Mouse (Mus musculus) CH12.LX (cell line): ENCODE data around the gene Kxd1. TPM values are rescaled to one million over a fixed set of nuclear protein-coding genes. Genes with fewer than 3 reads are reported as not detected.

Source experiments
- DNase-seq: peaks from one replicate; pipeline ENCODE4 v3.0.0-alpha.2; 2013; ENCODE audit errors: extremely low read depth
- H3K27ac ChIP-seq: 2 replicates; pipeline ENCODE4 v1.5.1; 2012; ENCODE audit warnings: low read depth, mild to moderate bottlenecking, control low read depth, moderate library complexity; ENCODE audit not compliant: insufficient read depth
- H3K27me3 ChIP-seq: replicated peaks from 2 replicates; pipeline ENCODE3; 2012; ENCODE audit warnings: inconsistent platforms
- H3K36me3 ChIP-seq, 2 experiments: replicated peaks in 1 of 2; 2 replicates each; pipeline versions ENCODE3 to v1.6.1; 2012; ENCODE audit warnings: inconsistent platforms in 1 of 2, low read length in 1 of 2, mild to moderate bottlenecking in 1 of 2, mixed read lengths in 1 of 2, moderate library complexity in 1 of 2; ENCODE audit not compliant: control insufficient read depth in 1 of 2, insufficient read depth in 1 of 2
- H3K4me1 ChIP-seq, 2 experiments: 2 replicates each; pipeline ENCODE4 v1.6.1; 2012; ENCODE audit warnings: inconsistent platforms in 1 of 2, moderate library complexity in 1 of 2; ENCODE audit not compliant: insufficient read depth in 2 of 2, control insufficient read depth in 1 of 2
- H3K4me2 ChIP-seq: 2 replicates; pipeline ENCODE4 v1.6.1; 2012; ENCODE audit warnings: low read depth, mild to moderate bottlenecking, control low read depth; ENCODE audit not compliant: poor library complexity, insufficient read depth, severe bottlenecking
- H3K4me3 ChIP-seq, 3 experiments: fragments of 150-350 bp in 1 of 3; sonication (generic) in 1 of 3; replicated peaks in 1 of 3; 2 replicates each; pipeline versions ENCODE3 to v1.5.1; 2011 to 2012; ENCODE audit warnings: low read depth in 2 of 3, low read length in 2 of 3, mild to moderate bottlenecking in 2 of 3, moderate library complexity in 2 of 3, control low read depth in 1 of 3, improper control_type of control experiment in 1 of 3, inconsistent platforms in 1 of 3, mixed read lengths in 1 of 3; ENCODE audit not compliant: poor library complexity in 1 of 3
- H3K79me2 ChIP-seq: replicated peaks from 2 replicates; pipeline ENCODE4 v1.6.1; 2012; ENCODE audit warnings: mild to moderate bottlenecking, moderate library complexity; ENCODE audit not compliant: control insufficient read depth, poor library complexity, insufficient read depth, severe bottlenecking; ENCODE audit errors: extremely low read depth
- H3K9ac ChIP-seq: 2 replicates; pipeline ENCODE4 v1.6.1; 2012; ENCODE audit warnings: low read depth, mild to moderate bottlenecking, control low read depth, moderate library complexity; ENCODE audit not compliant: insufficient read depth
- H3K9me3 ChIP-seq: replicated peaks from 2 replicates; pipeline ENCODE3; 2012; ENCODE audit warnings: low read length, inconsistent platforms, mixed read lengths
- BHLHE40 ChIP-seq: IDR thresholded peaks from 2 replicates; pipeline ENCODE4 v1.6.1; 2011; ENCODE audit warnings: mild to moderate bottlenecking, low read depth, low read length, improper control_type of control experiment
- CTCF ChIP-seq, 2 experiments: IDR thresholded peaks in 1 of 2; conservative IDR thresholded peaks in 1 of 2; 2 replicates each; pipeline ENCODE4 v1.5.1; 2011 to 2012; ENCODE audit warnings: low read depth in 2 of 2, low read length in 2 of 2, improper control_type of control experiment in 1 of 2, inconsistent platforms in 1 of 2, mild to moderate bottlenecking in 1 of 2, moderate library complexity in 1 of 2
- ETS1 ChIP-seq: conservative IDR thresholded peaks from 2 replicates; pipeline ENCODE4 v1.6.1; 2012; ENCODE audit warnings: low read depth, mild to moderate bottlenecking, inconsistent platforms, low read length, improper control_type of control experiment, moderate library complexity
- GABPA ChIP-seq: IDR thresholded peaks from 2 replicates; pipeline ENCODE4 v1.6.1; 2012; ENCODE audit warnings: low read depth, low read length, improper control_type of control experiment, inconsistent platforms; ENCODE audit not compliant: insufficient replicate concordance
- HCFC1 ChIP-seq: IDR thresholded peaks from 2 replicates; pipeline ENCODE4 v1.6.1; 2012; ENCODE audit warnings: low read depth, mild to moderate bottlenecking, inconsistent platforms, low read length, improper control_type of control experiment
- MEF2A ChIP-seq: IDR thresholded peaks from 2 replicates; pipeline ENCODE4 v1.6.1; 2014; ENCODE audit warnings: low read depth, mild to moderate bottlenecking, inconsistent platforms, low read length, improper control_type of control experiment, borderline replicate concordance
- MYC ChIP-seq: IDR thresholded peaks from 2 replicates; pipeline ENCODE4 v1.6.1; 2011; ENCODE audit warnings: low read depth, mild to moderate bottlenecking, improper control_type of control experiment, low read length
- POLR2AphosphoS2 ChIP-seq: IDR thresholded peaks from 2 replicates; pipeline ENCODE4 v1.6.1; 2011; ENCODE audit warnings: low read depth, low read length, improper control_type of control experiment
- SIN3A ChIP-seq: IDR thresholded peaks from 2 replicates; pipeline ENCODE4 v1.6.1; 2012; ENCODE audit warnings: low read length, improper control_type of control experiment, inconsistent platforms
- SMC3 ChIP-seq: IDR thresholded peaks from 2 replicates; pipeline ENCODE4 v1.6.1; 2011; ENCODE audit warnings: low read depth, low read length, improper control_type of control experiment
- TBP ChIP-seq: conservative IDR thresholded peaks from 2 replicates; pipeline ENCODE4 v1.6.1; 2011; ENCODE audit warnings: low read depth, low read length, improper control_type of control experiment
- UBTF ChIP-seq: IDR thresholded peaks from 2 replicates; pipeline ENCODE4 v1.6.1; 2012; ENCODE audit warnings: low read depth, mild to moderate bottlenecking, inconsistent platforms, low read length, improper control_type of control experiment, moderate library complexity
- USF1 ChIP-seq: IDR thresholded peaks from 2 replicates; pipeline ENCODE4 v1.6.1; 2014; ENCODE audit warnings: low read depth, mild to moderate bottlenecking, inconsistent platforms, low read length, improper control_type of control experiment
- ZKSCAN1 ChIP-seq: IDR thresholded peaks from 2 replicates; pipeline ENCODE4 v1.6.1; 2012; ENCODE audit warnings: low read depth, inconsistent platforms, low read length, improper control_type of control experiment, borderline replicate concordance
- dilution Hi-C: fragments of 300-500 bp; cut with MboI; formaldehyde crosslinking; loops from 2 replicates; pipeline ENCODE4 v1.14.3; 2020; ENCODE audit warnings: low sequenced_read_pairs; ENCODE audit not compliant: extremely low pct_unique_long_range_greater_than_20kb, extremely low pct_ligation_motif_present
- in situ Hi-C: fragments of 300-500 bp; cut with MboI; formaldehyde crosslinking; loops from 3 replicates; pipeline ENCODE4 v1.14.3; 2019; ENCODE audit warnings: low sequenced_read_pairs, low pct_ligation_motif_present, low pct_unique_long_range_greater_than_20kb, mixed read lengths
- polyA plus RNA-seq: library from polyadenylated mRNA; unstranded; fragments of >175 nt; gene quantifications from 2 replicates; pipeline ENCODE4 v1.2.1, GENCODE M21; 2012; ENCODE audit warnings: low read depth; ENCODE audit not compliant: insufficient read length
- total RNA-seq, 2 experiments: library from RNA; depleted of rRNA; stranded (reverse); fragments of 300-350 nt in 1 of 2; fragments of >200 nt in 1 of 2; gene quantifications; 2 replicates each; pipeline ENCODE4 v1.2.3; 2012 to 2014

Gene Kxd1
- total and polyA plus RNA-seq, 3 experiments, result 56.6 to 68.0 (median 63.4) TPM

DNA sequence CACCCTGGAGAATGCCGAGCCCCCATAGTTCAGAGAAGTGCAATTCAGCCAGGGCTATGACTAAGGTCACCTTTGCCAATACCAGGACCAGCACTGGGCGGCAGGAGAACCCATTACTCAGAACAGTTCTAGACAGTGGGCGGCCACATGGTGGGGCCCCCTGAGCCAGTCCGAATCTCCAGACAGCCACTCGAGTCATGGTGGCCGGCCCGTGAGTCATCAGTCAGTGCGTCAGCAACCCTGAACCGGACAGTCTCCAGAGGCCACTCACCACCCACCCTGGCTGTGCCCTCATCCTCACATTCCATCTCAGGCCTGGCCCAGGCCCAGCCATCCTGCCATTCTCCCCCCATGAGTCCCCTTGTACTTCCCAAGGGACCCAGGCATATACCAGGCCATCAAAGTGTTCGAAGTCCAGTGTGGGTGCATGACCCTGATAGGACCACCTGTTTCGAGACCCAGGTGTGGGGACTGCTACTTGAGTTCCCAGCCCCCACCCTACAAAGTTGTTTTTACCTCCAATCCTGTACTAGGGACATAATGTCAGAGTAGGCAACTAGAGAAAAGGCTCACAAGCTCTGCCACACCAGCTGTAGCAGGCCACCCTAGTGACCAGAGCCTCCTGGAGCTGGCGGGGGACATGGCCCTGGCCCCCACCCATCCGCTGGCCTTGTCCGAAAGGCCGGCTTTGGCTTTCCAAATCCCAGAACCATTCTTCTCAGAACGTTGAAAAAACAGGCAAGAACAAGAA lies 65.8 kb downstream of the Kxd1 start:
- no peak overlapping the region for H3K4me3 ChIP-seq
- H3K79me2 ChIP-seq, result no peaks in the 10 kb centered on the region
- no peaks in the 10 kb centered on the region for H3K27me3 ChIP-seq
- in situ Hi-C loops (no loop called here), dilution Hi-C loops (no loop called here)
- H3K27ac ChIP-seq, result no peak overlapping the region
- H3K9ac ChIP-seq, result no peak overlapping the region
- peaks cover 8% of the 10 kb centered on the region for H3K9me3 ChIP-seq
- H3K4me2 ChIP-seq, result no peak overlapping the region
- no peak for DNase-seq
- H3K4me1 ChIP-seq, result peaks cover 0 to 7% of the 10 kb centered on the region in 2 experiments; a peak in 1 of 4 replicates
- TF ChIP-seq ZKSCAN1 (no peak), MEF2A (no peak), USF1 (no peak), GABPA (no peak)
- H3K36me3 ChIP-seq, result peaks cover 0 to 79% of the 10 kb centered on the region in 2 experiments

DNA sequence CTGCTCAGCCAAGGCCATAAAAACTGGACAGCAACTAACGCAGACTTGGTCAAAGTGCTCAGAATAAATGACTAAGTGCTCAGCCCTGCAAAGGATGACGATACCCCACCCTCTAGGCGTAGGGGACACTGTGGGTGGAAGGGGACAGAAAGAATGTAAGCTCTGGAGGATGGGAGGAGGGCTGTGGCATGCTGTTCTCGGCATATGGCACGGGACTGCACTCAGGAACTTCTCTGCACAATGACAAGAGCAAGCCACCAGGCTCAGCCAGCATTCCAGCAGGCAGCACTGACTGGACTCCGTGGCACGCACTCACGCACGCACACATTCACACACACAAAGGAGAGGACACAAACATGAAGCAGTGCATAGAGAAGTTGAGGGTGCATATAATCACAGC lies 67.2 kb downstream of the Kxd1 start:
- Histone ChIP-seq H3K4me2 (no peak overlapping the region), H3K27ac (no peak overlapping the region), H3K9ac (no peak overlapping the region), H3K9me3 (peaks cover 8% of the 10 kb centered on the region), H3K36me3 (peaks cover 0 to 67% of the 10 kb centered on the region in 2 experiments), H3K79me2 (no peaks in the 10 kb centered on the region), H3K4me1 (peaks cover 0 to 7% of the 10 kb centered on the region in 2 experiments; a peak in 1 of 4 replicates), H3K27me3 (no peaks in the 10 kb centered on the region), H3K4me3 (no peak overlapping the region)
- in situ Hi-C loops (no loop called here), dilution Hi-C loops (no loop called here)
- TF ChIP-seq UBTF (no peak), MYC (no peak)
- no peak for DNase-seq

GRCm38 (mm10) chr8:70460199-70460598 lies 67.6 kb downstream of the Kxd1 start:
- no peak for DNase-seq
- TF ChIP-seq SMC3 (no peak), BHLHE40 (no peak), ETS1 (no peak), POLR2AphosphoS2 (no peak), CTCF (conservative IDR thresholded peaks at IDR 0.05 in 1 of 2, IDR thresholded peaks at IDR 0.05 in 1 of 2; ENCODE audit: low read depth in 2 of 2, low read length in 2 of 2) (no peak), TBP (no peak), SIN3A (no peak), MEF2A (no peak), GABPA (no peak), HCFC1 (no peak)
- peaks cover 8% of the 10 kb centered on the region for H3K9me3 ChIP-seq
- H3K9ac ChIP-seq, result no peak overlapping the region
- in situ Hi-C loops, result no loop called here
- H3K4me3 ChIP-seq, result no peak overlapping the region
- H3K4me1 ChIP-seq, result peaks cover 0 to 7% of the 10 kb centered on the region in 2 experiments; a peak in 1 of 4 replicates
- H3K36me3 ChIP-seq, result peaks cover 0 to 68% of the 10 kb centered on the region in 2 experiments
- H3K27ac ChIP-seq, result no peak overlapping the region
- dilution Hi-C loops, result no loop called here
- H3K4me2 ChIP-seq, result no peak overlapping the region
- no peaks in the 10 kb centered on the region for H3K27me3 ChIP-seq
- no peaks in the 10 kb centered on the region for H3K79me2 ChIP-seq
